Mouse (Mus musculus) Patski (cell line): Measurements from ENCODE around the gene Nupr1. TPM values are rescaled to one million over a fixed set of nuclear protein-coding genes. Genes with fewer than 3 reads are reported as not detected.

Source experiments
- ATAC-seq: fragments of 100-300 bp; one replicate; pipeline ENCODE4 v1.8.0; 2021
- CTCF ChIA-PET: fragments of 350-600 bp; sonication (Branson Sonifier 250); formaldehyde crosslinking; loops from one replicate; lab custom pipeline; 2022; ENCODE audit warnings: inconsistent platforms; lab: Charles Lee
- POLR2A ChIA-PET: fragments of 350-600 bp; sonication (Branson Sonifier 250); formaldehyde crosslinking; loops from one replicate; lab custom pipeline; 2022; ENCODE audit warnings: antibody characterized with exemption, inconsistent platforms; lab: Charles Lee
- DNase-seq: peaks from one replicate; pipeline ENCODE4 v3.0.0-alpha.2; 2011; ENCODE audit warnings: low read depth, low spot score
- H3K27me3 ChIP-seq: fragments of 371-371 bp; one replicate; pipeline ENCODE4 v1.5.1; 2021
- CTCF ChIP-seq: fragments of 100-300 bp; IDR thresholded peaks from one replicate; pipeline ENCODE4 v1.5.1; 2021
- in situ Hi-C: fragments of 300-500 bp; cut with MboI; formaldehyde crosslinking; loops from 3 replicates; pipeline ENCODE4 v1.11.1; 2018; ENCODE audit warnings: low pct_unique_long_range_greater_than_20kb, mixed read lengths
- polyA plus RNA-seq: library from polyadenylated mRNA; unstranded; gene quantifications from one replicate; pipeline ENCODE4 v1.2.3, GENCODE M21; 2021

The Nupr1 gene
- polyA plus RNA-seq, 1 experiment from 2014 or later: 138 TPM

- no peaks in the 10 kb centered on the region for H3K27me3 ChIP-seq
- ATAC-seq: peak; percentile 51
- no peak for DNase-seq
- peak; percentile 67 for TF ChIP-seq CTCF
- POLR2A ChIA-PET: interaction anchor here (0.7 kb wide), 1 partner anchor 28 kb away, joined by 3 read pairs; no protein-coding TSS in a partner anchor
- in situ Hi-C loops: no loop called here
- CTCF ChIA-PET: interaction anchor here (1.1 to 2.2 kb wide), 6 partner anchors 15 to 86 kb away, joined by 3 to 6 read pairs (median 4); partner anchors contain the start of gene Sgf29
These were observed 34.6 kb upstream of the Nupr1 start for GRCm38 (mm10) chr7:126665269-126665668.

GRCm38 (mm10) chr7:126663646-126664045 lies 33.0 kb upstream of the Nupr1 start:
- ATAC-seq: no peak
- no peak for TF ChIP-seq CTCF
- CTCF ChIA-PET: interaction anchor here (0.9 to 1.6 kb wide), 2 partner anchors 11 to 15 kb away, joined by 3 to 4 read pairs; partner anchors contain the start of gene Sgf29

GRCm38 (mm10) chr7:126659771-126660170 lies 29.1 kb upstream of the Nupr1 start:
- ChIA-PET CTCF (no interaction called here), POLR2A (no interaction called here)
- ATAC-seq (no peak), DNase-seq (no peak)
- in situ Hi-C loops: no loop called here
- TF ChIP-seq CTCF: no peak
- no peaks in the 10 kb centered on the region for H3K27me3 ChIP-seq

More at GRCm38 (mm10) chr7:126663646-126664045, 33.0 kb upstream of the Nupr1 start:
- H3K27me3 ChIP-seq: no peaks in the 10 kb centered on the region
- in situ Hi-C loops: no loop called here
- POLR2A ChIA-PET: interaction anchor here (1.2 kb wide), 1 partner anchor 15 kb away, joined by 4 read pairs; the partner anchor contains the start of gene Sgf29
- DNase-seq: no peak

- no peak for TF ChIP-seq CTCF
- in situ Hi-C loops: no loop called here
- ATAC-seq (no peak), DNase-seq (no peak)
- POLR2A ChIA-PET: no interaction called here
- no peaks in the 10 kb centered on the region for H3K27me3 ChIP-seq
- CTCF ChIA-PET: interaction anchor here (0.9 to 1.9 kb wide), 2 partner anchors 8 to 36 kb away, joined by 3 to 4 read pairs; partner anchors contain the start of gene Sgf29
These were observed 26.9 kb upstream of the Nupr1 start for GRCm38 (mm10) chr7:126657522-126657921.

GRCm38 (mm10) chr7:126655695-126656094 lies 25.0 kb upstream of the Nupr1 start:
- TF ChIP-seq CTCF: no peak
- POLR2A ChIA-PET: no interaction called here

GRCm38 (mm10) chr7:126653991-126654390 lies 23.3 kb upstream of the Nupr1 start:
- no peak for ATAC-seq
- ChIA-PET CTCF (no interaction called here), POLR2A (no interaction called here)
- no peaks in the 10 kb centered on the region for H3K27me3 ChIP-seq
- in situ Hi-C loops: no loop called here
- no peak for DNase-seq
- no peak for TF ChIP-seq CTCF

More at GRCm38 (mm10) chr7:126655695-126656094, 25.0 kb upstream of the Nupr1 start:
- in situ Hi-C loops: no loop called here
- H3K27me3 ChIP-seq: no peaks in the 10 kb centered on the region
- ATAC-seq (no peak), DNase-seq (no peak)
- CTCF ChIA-PET: interaction anchor here (0.9 kb wide), 1 partner anchor 120 kb away, joined by 3 read pairs; no protein-coding TSS in a partner anchor

GRCm38 (mm10) chr7:126650852-126651251 lies 20.2 kb upstream of the Nupr1 start:
- no peak for TF ChIP-seq CTCF
- no peak for ATAC-seq
- in situ Hi-C loops: no loop called here
- ChIA-PET POLR2A (no interaction called here), CTCF (interaction anchor here (0.7 to 1.7 kb wide), 2 partner anchors 14 to 42 kb away, joined by 3 to 4 read pairs; no protein-coding TSS in a partner anchor)
- DNase-seq: no peak
- H3K27me3 ChIP-seq: no peaks in the 10 kb centered on the region

GRCm38 (mm10) chr7:126649231-126650051 lies 18.8 kb upstream of the Nupr1 start, which contains the start of gene Sgf29:
Gene Sgf29 (plus strand): TSS chr7:126649309.
- ATAC-seq: peak; percentile 73
- ChIA-PET CTCF (interaction anchor here (0.6 to 1.7 kb wide), 9 partner anchors 9 to 84 kb away, joined by 3 to 4 read pairs (median 3); partner anchors contain the start of gene Eif3c), POLR2A (interaction anchor here (0.9 to 1.1 kb wide), 2 partner anchors 12 to 14 kb away, joined by 3 to 4 read pairs; no protein-coding TSS in a partner anchor)
- no peaks in the 10 kb centered on the region for H3K27me3 ChIP-seq
- DNase-seq: no peak
- no peak for TF ChIP-seq CTCF
- in situ Hi-C loops: no loop called here

- no peak for DNase-seq
- TF ChIP-seq CTCF: peak; percentile 61
- CTCF ChIA-PET: interaction anchor here (0.8 to 0.9 kb wide), 4 partner anchors 13 to 69 kb away, joined by 3 to 4 read pairs (median 3); no protein-coding TSS in a partner anchor
- no peaks in the 10 kb centered on the region for H3K27me3 ChIP-seq
- ATAC-seq: no peak
- in situ Hi-C loops: no loop called here
- POLR2A ChIA-PET: interaction anchor here (0.7 to 0.9 kb wide), 2 partner anchors 15 to 202 kb away, joined by 4 read pairs; no protein-coding TSS in a partner anchor
These were observed 17.8 kb upstream of the Nupr1 start for GRCm38 (mm10) chr7:126648486-126648885.

- H3K27me3 ChIP-seq: no peaks in the 10 kb centered on the region
- no peak for DNase-seq
- CTCF ChIA-PET: interaction anchor here (1.6 to 2.6 kb wide), 2 partner anchors 41 to 48 kb away, joined by 3 to 7 read pairs; no protein-coding TSS in a partner anchor
These were observed 15.0 kb upstream of the Nupr1 start for GRCm38 (mm10) chr7:126645708-126646107.

More at GRCm38 (mm10) chr7:126645708-126646107, 15.0 kb upstream of the Nupr1 start:
- TF ChIP-seq CTCF: no peak
- in situ Hi-C loops: no loop called here
- POLR2A ChIA-PET: no interaction called here
- ATAC-seq: no peak
